Mouse (Mus musculus): ENCODE measurements around the gene Eml5. TPM values are rescaled to one million over a fixed set of nuclear protein-coding genes. Genes with fewer than 3 reads are reported as not detected.
A peak's percentile ranks its signal among the peaks of the same experiment; 100 is the strongest.

The Eml5 gene
- polyA plus RNA-seq, 1 experiment from 2014 or later = 3.4 TPM

DNA sequence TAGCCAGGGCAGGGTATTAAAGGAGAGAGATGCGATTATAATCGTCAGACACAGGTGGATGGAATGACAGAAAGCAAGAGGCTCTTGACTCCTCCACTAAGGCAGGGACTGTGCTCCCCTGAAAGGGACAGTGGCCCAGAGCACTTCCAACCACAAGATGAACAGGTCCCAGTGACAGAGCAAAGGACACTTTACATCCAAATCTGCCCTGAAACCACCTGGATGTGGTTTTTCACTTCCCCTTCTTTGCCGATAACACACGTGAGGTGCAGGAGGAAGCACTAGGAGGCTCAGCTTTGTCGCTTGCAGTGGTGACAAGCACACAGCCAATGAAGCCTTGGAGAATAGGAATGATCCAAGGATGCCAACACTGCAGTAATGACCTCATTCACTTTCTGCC lies 101.0 kb downstream of the Eml5 start:
- ATAC-seq (ENCODE audit: low FRiP score, low TSS enrichment) = no peak
- Histone ChIP-seq H3K9ac (replicated peaks; ENCODE audit: low read length) (no peak overlapping the region), H3K4me3 (ENCODE audit: low read length) (no peak overlapping the region), H3K27ac (ENCODE audit: low read length) (no peak overlapping the region), H3K27me3 (ENCODE audit: insufficient read depth, low read length) (no peaks in the 10 kb centered on the region), H3K4me1 (ENCODE audit: insufficient read depth, low read length) (no peaks in the 10 kb centered on the region), H3K9me3 (ENCODE audit: low read length) (no peaks in the 10 kb centered on the region), H3K36me3 (ENCODE audit: insufficient read depth, low read length) (0 out of 2 replicates have a peak, but pooled peaks cover 5% of the 10 kb centered on the region), H3K4me2 (replicated peaks; ENCODE audit: low read depth, low read length) (no peak overlapping the region)
- WGBS = 83% methylated on average over 5 of the region's 5 CpGs

DNA sequence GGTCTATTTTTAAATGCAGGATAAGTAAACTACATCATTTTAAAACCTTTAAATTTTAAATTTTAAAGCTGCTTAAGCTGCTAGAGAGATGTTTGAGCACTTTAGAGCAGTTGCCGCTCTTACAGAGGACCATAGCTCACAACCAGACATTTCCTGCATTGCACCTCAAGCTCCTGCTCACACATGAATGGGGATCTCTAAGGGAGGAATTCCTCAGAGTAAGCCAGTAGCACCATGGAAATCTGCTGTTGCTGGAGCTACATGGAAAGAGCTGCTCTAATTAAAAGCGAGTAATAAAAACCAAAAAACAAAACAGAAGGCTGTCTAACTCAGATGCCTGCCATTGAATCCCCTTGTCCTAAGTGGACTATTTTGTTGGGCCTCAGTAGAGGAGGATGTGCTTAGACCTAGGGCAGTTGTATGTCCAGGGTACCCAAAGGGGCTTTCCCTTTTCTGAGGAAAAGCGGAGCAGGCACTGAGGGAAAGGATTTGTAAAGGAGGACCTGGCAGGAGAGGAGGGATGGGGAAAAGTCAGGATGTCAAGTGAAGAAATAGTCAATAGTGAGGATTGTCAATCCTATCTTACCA lies 105.5 kb downstream of the Eml5 start:
- H3K36me3 ChIP-seq (ENCODE audit: insufficient read depth, low read length) = peaks cover 15% of the 10 kb centered on the region; the same call in 1 of the 2 replicates
- ATAC-seq (ENCODE audit: low FRiP score, low TSS enrichment) = no peak
- H3K4me3 ChIP-seq (ENCODE audit: low read length) = no peak overlapping the region

DNA sequence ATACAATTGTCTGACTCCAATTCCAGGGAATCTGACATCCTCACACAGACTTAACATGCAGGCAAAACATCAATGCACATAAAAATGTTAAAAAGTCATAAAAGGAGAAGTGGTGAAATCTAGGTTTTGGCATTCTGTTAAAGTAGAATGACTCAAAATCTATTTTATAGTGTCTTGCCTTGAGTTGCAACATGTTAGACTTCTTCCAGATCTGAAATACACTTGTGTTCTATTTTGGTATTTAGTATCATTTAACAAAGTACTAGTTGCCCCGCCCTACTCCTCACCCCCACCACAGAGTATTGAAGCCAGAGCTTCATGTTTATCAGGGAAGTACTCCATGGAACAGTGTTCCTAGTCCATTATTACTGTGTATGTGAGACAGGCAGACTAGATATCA lies 117.0 kb downstream of the Eml5 start:
- WGBS = 96% methylated on average over 1 of the region's 1 CpGs
- Histone ChIP-seq H3K4me1 (ENCODE audit: insufficient read depth, low read length) (no peaks in the 10 kb centered on the region), H3K9me3 (ENCODE audit: low read length) (no peaks in the 10 kb centered on the region), H3K27ac (ENCODE audit: low read length) (no peak overlapping the region), H3K27me3 (ENCODE audit: insufficient read depth, low read length) (no peaks in the 10 kb centered on the region), H3K36me3 (ENCODE audit: insufficient read depth, low read length) (peaks cover 51% of the 10 kb centered on the region), H3K9ac (replicated peaks; ENCODE audit: low read length) (no peak overlapping the region), H3K4me2 (replicated peaks; ENCODE audit: low read depth, low read length) (no peak overlapping the region), H3K4me3 (ENCODE audit: low read length) (no peak overlapping the region)
- ATAC-seq (ENCODE audit: low FRiP score, low TSS enrichment) = no peak

More for the DNA sequence above, 105.5 kb downstream of the Eml5 start:
- Histone ChIP-seq H3K4me1 (ENCODE audit: insufficient read depth, low read length) (no peaks in the 10 kb centered on the region), H3K27me3 (ENCODE audit: insufficient read depth, low read length) (no peaks in the 10 kb centered on the region), H3K4me2 (replicated peaks; ENCODE audit: low read depth, low read length) (no peak overlapping the region), H3K27ac (ENCODE audit: low read length) (no peak overlapping the region), H3K9me3 (ENCODE audit: low read length) (no peaks in the 10 kb centered on the region), H3K9ac (replicated peaks; ENCODE audit: low read length) (no peak overlapping the region)
- 92% methylated on average over 3 of the region's 3 CpGs for WGBS

DNA sequence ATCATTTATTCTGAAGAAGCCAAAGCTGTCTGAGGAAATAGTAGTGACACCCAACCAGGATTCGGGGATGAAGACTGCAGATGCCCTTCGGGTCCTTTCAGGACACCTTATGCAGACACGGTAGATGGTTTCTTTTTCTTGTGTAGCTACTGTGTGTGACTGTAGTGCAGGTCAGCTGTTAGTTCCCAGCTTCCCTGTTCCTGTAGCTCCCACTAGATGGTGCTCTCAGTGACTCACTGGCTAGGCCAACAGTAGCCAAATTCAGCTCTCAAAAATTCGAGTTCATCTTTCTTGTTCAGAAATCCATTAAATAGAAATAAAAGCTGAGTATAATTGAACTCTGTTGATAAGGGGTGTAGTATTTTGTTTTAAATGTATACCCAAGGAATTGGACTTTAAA lies 122.1 kb downstream of the Eml5 start:
- WGBS = 91% methylated on average over 4 of the region's 4 CpGs
- Histone ChIP-seq H3K9ac (replicated peaks; ENCODE audit: low read length) (no peak overlapping the region), H3K9me3 (ENCODE audit: low read length) (no peaks in the 10 kb centered on the region), H3K36me3 (ENCODE audit: insufficient read depth, low read length) (peaks cover 68% of the 10 kb centered on the region), H3K27me3 (ENCODE audit: insufficient read depth, low read length) (no peaks in the 10 kb centered on the region), H3K4me3 (ENCODE audit: low read length) (no peak overlapping the region), H3K4me1 (ENCODE audit: insufficient read depth, low read length) (no peaks in the 10 kb centered on the region), H3K4me2 (replicated peaks; ENCODE audit: low read depth, low read length) (no peak overlapping the region), H3K27ac (ENCODE audit: low read length) (no peak overlapping the region)
- ATAC-seq (ENCODE audit: low FRiP score, low TSS enrichment) = no peak

DNA sequence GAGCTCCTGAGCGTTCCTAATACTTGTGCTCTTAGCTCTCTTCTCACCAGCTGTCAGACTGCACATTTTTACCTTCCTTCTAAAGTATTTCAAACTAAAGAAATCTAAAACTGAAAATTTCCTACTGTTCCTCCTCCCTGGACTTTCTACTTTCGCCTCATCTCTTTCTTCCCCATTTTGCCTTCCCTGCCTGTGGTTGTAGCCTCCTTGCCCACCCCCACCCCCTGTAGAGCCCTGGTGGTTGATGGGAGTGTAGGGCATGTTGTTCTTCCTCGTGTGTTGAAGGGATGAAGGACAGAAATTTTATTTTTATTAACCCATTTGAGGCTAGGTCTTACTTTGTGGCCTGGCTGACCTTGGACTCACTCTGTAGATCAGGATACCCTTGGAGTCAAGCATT lies 123.8 kb downstream of the Eml5 start:
- H3K9ac ChIP-seq (replicated peaks; ENCODE audit: low read length) = no peak overlapping the region
- no peaks in the 10 kb centered on the region for H3K27me3 ChIP-seq (ENCODE audit: insufficient read depth, low read length)
- no peak overlapping the region for H3K27ac ChIP-seq (ENCODE audit: low read length)
- 72% methylated on average over 3 of the region's 3 CpGs for WGBS
- no peaks in the 10 kb centered on the region for H3K4me1 ChIP-seq (ENCODE audit: insufficient read depth, low read length)
- H3K9me3 ChIP-seq (ENCODE audit: low read length) = no peaks in the 10 kb centered on the region
- H3K4me3 ChIP-seq (ENCODE audit: low read length) = no peak overlapping the region
- H3K4me2 ChIP-seq (replicated peaks; ENCODE audit: low read depth, low read length) = no peak overlapping the region
- ATAC-seq (ENCODE audit: low FRiP score, low TSS enrichment) = no peak
- H3K36me3 ChIP-seq (ENCODE audit: insufficient read depth, low read length) = peaks cover 70% of the 10 kb centered on the region

DNA sequence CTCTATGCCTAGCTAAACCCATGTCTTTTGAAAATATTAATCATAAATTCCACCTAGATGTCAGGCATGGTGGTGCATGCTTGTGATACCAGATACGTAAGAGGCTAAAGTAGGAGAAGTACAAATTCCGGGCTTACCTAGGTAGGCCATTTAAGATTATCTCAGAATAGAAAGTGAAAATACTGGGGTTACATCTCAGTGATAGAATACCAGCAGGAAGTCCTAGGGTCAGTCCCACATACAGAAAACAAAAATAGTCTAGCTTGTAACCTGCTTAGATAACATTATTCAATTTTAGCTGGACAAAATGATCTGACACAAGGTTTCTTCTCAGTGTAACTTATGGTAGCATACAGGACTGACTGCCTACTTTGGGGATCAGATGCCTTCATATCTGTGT lies 135.0 kb downstream of the Eml5 start:
- ATAC-seq (ENCODE audit: low FRiP score, low TSS enrichment) = no peak
- Histone ChIP-seq H3K4me3 (ENCODE audit: low read length) (no peak overlapping the region), H3K36me3 (ENCODE audit: insufficient read depth, low read length) (peaks cover 53% of the 10 kb centered on the region), H3K9ac (replicated peaks; ENCODE audit: low read length) (no peak overlapping the region), H3K9me3 (ENCODE audit: low read length) (no peaks in the 10 kb centered on the region), H3K27me3 (ENCODE audit: insufficient read depth, low read length) (no peaks in the 10 kb centered on the region), H3K27ac (ENCODE audit: low read length) (no peak overlapping the region), H3K4me1 (ENCODE audit: insufficient read depth, low read length) (no peaks in the 10 kb centered on the region), H3K4me2 (replicated peaks; ENCODE audit: low read depth, low read length) (no peak overlapping the region)
- WGBS = 95% methylated on average over 2 of the region's 2 CpGs

DNA sequence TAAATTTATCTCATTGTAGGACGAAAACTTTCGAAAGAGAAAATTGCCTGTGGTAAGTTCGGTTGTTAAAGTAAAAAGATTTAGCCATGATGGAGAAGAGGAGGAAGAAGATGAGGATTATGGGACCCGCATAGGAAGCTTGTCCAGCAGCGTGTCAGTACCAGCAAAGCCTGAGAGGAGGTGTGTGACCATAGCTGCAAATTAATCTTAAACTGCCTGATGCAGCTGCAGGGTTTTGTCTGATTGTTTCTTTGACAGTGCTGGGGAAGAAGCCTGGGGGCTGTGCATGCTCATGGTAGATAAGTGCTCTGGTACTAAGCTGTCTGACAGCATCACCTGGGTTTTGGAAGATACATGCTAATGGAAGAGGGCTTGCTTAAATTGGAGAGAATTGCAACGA lies 141.6 kb downstream of the Eml5 start:
- H3K27me3 ChIP-seq (ENCODE audit: insufficient read depth, low read length) = no peaks in the 10 kb centered on the region
- H3K27ac ChIP-seq (ENCODE audit: low read length) = no peak overlapping the region
- 94% methylated on average over 6 of the region's 6 CpGs for WGBS
- H3K4me2 ChIP-seq (replicated peaks; ENCODE audit: low read depth, low read length) = no peak overlapping the region
- no peak overlapping the region for H3K9ac ChIP-seq (replicated peaks; ENCODE audit: low read length)
- no peaks in the 10 kb centered on the region for H3K9me3 ChIP-seq (ENCODE audit: low read length)
- no peak overlapping the region for H3K4me3 ChIP-seq (ENCODE audit: low read length)
- no peak for ATAC-seq (ENCODE audit: low FRiP score, low TSS enrichment)
- peaks cover 46% of the 10 kb centered on the region for H3K36me3 ChIP-seq (ENCODE audit: insufficient read depth, low read length)
- H3K4me1 ChIP-seq (ENCODE audit: insufficient read depth, low read length) = no peaks in the 10 kb centered on the region

DNA sequence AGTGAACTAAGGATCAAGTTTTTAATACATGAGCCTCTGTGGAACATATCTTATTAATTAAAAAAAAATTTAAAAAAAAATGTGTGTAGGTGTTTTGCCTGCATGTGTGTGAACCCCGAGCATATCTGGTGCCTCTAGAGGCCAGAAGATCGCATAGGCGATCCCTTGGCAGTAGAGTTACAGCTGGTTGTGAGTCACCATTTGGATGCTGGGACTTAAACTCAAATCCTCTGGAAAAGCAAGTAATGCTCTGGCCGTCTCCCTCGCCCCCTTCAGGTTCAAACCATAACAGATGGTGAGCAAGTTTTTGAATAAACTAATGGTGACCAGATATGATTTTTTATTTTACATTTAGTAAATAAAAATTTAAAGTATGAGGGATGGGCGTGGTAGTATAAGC lies 143.6 kb downstream of the Eml5 start:
- peaks cover 44% of the 10 kb centered on the region for H3K36me3 ChIP-seq (ENCODE audit: insufficient read depth, low read length)

DNA sequence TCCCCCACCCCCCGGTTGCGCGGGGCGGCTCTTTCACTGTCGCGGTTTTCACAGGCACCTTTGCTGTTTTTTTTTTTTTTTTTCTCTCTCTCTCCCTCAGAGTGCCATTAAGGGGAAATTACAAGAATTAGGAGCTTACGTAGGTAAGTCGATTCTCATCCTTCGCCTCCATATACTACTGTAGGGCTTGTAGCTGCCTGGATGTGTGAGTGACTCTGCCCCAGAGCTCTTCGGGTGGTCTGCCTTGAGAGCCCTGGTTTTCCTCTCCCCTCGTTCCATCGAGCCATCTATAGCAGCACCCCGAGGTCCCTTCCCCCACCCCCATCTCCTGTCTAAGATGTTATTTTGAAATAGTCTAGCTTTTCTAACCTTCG lies 153.9 kb downstream of the Eml5 start:
- Histone ChIP-seq H3K27ac (ENCODE audit: low read length) (peak overlapping the region; percentile 82), H3K4me1 (ENCODE audit: insufficient read depth, low read length) (peaks cover 11% of the 10 kb centered on the region; the same call in 1 of the 2 replicates), H3K4me3 (ENCODE audit: low read length) (peak overlapping the region; percentile 59), H3K4me2 (replicated peaks; ENCODE audit: low read depth, low read length) (peak overlapping the region; percentile 78), H3K9ac (replicated peaks; ENCODE audit: low read length) (peak overlapping the region; percentile 79), H3K9me3 (ENCODE audit: low read length) (no peaks in the 10 kb centered on the region), H3K27me3 (ENCODE audit: insufficient read depth, low read length) (no peaks in the 10 kb centered on the region), H3K36me3 (ENCODE audit: insufficient read depth, low read length) (no peaks in the 10 kb centered on the region)
- under 1% methylated on average over 13 of the region's 14 CpGs for WGBS
- ATAC-seq (ENCODE audit: low FRiP score, low TSS enrichment) = peak; percentile 40

More for the DNA sequence above, 143.6 kb downstream of the Eml5 start:
- Histone ChIP-seq H3K4me2 (replicated peaks; ENCODE audit: low read depth, low read length) (no peak overlapping the region), H3K9me3 (ENCODE audit: low read length) (no peaks in the 10 kb centered on the region), H3K27me3 (ENCODE audit: insufficient read depth, low read length) (no peaks in the 10 kb centered on the region), H3K27ac (ENCODE audit: low read length) (no peak overlapping the region), H3K9ac (replicated peaks; ENCODE audit: low read length) (no peak overlapping the region), H3K4me1 (ENCODE audit: insufficient read depth, low read length) (no peaks in the 10 kb centered on the region), H3K4me3 (ENCODE audit: low read length) (no peak overlapping the region)
- no peak for ATAC-seq (ENCODE audit: low FRiP score, low TSS enrichment)
- 88% methylated on average over 6 of the region's 6 CpGs for WGBS

DNA sequence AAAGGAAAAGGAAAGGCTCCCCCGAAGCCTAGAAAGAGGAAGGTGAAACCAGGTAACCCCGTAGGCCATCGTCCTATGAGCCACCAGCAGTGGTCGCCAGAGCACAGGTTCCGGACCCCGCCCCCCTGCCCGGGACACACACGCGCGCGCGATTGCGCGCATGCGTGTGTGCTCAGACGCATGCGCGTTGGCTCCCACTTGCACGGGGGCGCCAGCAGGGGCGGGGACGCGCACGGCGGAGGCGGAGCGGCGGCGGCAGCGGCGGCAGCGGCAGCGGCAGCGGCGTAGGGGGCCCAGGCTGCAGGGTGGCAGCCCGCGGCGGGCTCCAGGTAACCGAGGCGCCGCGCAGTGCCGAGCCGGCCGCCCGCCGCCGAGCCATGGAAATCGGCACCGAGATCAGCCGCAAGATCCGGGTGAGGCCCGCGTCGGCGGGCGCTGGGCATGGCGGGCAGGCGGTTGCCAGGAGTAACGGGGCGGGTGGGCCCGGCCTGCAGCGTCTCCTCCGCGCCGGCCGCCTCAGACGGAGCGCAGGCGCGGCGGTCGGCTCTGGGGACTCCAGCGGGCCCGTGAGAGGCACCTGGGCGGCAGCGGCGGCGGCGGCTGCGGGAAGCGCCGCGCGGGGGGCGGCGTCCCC lies 154.4 kb downstream of the Eml5 start, which contains the start of gene Zc3h14:
Gene Zc3h14, plus strand, starts transcription at position 219 of the 634 bp plus-strand sequence.
- H3K4me2 ChIP-seq (replicated peaks; ENCODE audit: low read depth, low read length) = peak within 1 kb of the TSS; percentile 78
- WGBS = under 1% methylated on average over 56 of the region's 87 CpGs
- ATAC-seq (ENCODE audit: low FRiP score, low TSS enrichment) = peak; percentile 93
- no peaks in the 10 kb centered on the region for H3K9me3 ChIP-seq (ENCODE audit: low read length)
- H3K9ac ChIP-seq (replicated peaks; ENCODE audit: low read length) = peak within 1 kb of the TSS; percentile 79
- H3K4me3 ChIP-seq (ENCODE audit: low read length) = peak within 1 kb of the TSS; percentile 59
- no peaks in the 10 kb centered on the region for H3K27me3 ChIP-seq (ENCODE audit: insufficient read depth, low read length)
- H3K4me1 ChIP-seq (ENCODE audit: insufficient read depth, low read length) = peaks cover 11% of the 10 kb centered on the region; the same call in 1 of the 2 replicates
- peak within 1 kb of the TSS; percentile 82 for H3K27ac ChIP-seq (ENCODE audit: low read length)
- no peaks in the 10 kb centered on the region for H3K36me3 ChIP-seq (ENCODE audit: insufficient read depth, low read length)

Data from kidney, embryonic 16.5 days (tissue).